Comparison of ENCODE assay signal across 8 mouse cellular contexts in the genomic region with DNA sequence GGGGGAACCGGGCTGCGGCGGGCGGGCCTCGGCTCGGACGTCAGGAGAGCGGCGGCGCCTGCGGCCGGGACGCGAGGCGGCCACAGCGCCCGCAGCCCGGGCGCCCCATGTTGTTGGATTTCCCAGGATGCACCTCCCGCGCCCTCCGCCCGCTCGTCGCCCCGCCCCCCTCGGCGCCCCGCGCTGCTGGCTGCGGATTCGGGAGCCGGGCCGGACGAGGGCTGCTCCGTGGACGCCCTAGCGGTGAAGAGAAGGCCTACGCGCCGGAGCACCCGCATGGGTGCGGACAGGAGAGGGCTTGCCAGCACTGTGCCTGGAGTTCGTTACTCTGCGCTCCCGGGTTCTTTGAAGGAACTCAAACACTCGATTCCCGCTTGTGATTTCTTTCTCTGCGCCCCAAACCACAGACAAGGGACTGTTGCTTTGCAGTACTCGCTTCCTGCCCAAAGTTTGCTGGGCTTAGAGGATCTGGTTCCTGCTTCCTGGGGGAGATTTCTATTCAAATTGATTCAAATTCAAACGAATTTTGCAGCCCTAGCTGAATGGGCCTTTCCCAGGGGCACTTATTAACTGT. TPM values are rescaled to one million over a fixed set of nuclear protein-coding genes. Genes with fewer than 3 reads are reported as not detected.
A peak's percentile ranks its signal among the peaks of the same experiment; 100 is the strongest.
DNase-seq lines count a peak whose midpoint lies in the region; ATAC-seq and TF ChIP-seq lines count a peak whose summit lies in the region.

No protein-coding gene starts in this region.

- H3K9me3 ChIP-seq in hindbrain, postnatal 0 days (ENCODE audit: low read length): no peaks in the 10 kb centered on the region

- no peaks in the 10 kb centered on the region for H3K36me3 ChIP-seq in hindbrain, postnatal 0 days (ENCODE audit: insufficient read depth, low read length)

- H3K4me1 ChIP-seq in hindbrain, postnatal 0 days (ENCODE audit: insufficient read depth, low read length): peaks cover 6% of the 10 kb centered on the region

- H3K9ac ChIP-seq in hindbrain, postnatal 0 days (replicated peaks; ENCODE audit: low read length): peak overlapping the region; percentile 83

- peak; percentile 71 for ATAC-seq in activated CD4-positive, CD25-positive, alpha-beta regulatory T cell, adult 4 months
- peak; percentile 86 for ATAC-seq in common myeloid progenitor, adult 5-6 weeks (replicated peaks; ENCODE audit: low read depth, poor library complexity, severe bottlenecking)
- ATAC-seq in hindbrain, postnatal 0 days: peak; percentile 96

- peak; percentile 97 for DNase-seq in gastrocnemius, adult 2 months
- DNase-seq in hindbrain, postnatal 0 days (ENCODE audit: low spot score): peak; percentile 94
- peak; percentile 85 to 89 for DNase-seq in left cerebral cortex, adult 18-20 months (ENCODE audit: low spot score in 2 of 2)
- peak; percentile 94 to 96 for DNase-seq in lung, postnatal 4 days
- DNase-seq in retina, postnatal 1 day: peak; percentile 97
- peak; percentile 92 for DNase-seq in thymus, postnatal 4 days

- H3K4me2 ChIP-seq in hindbrain, postnatal 0 days (ENCODE audit: low read depth, low read length): peak overlapping the region; percentile 92

- TF ChIP-seq CTCF in gastrocnemius, adult 2 months (IDR thresholded peaks at IDR 0.05): peak; percentile 80
- peak; percentile 72 for TF ChIP-seq CTCF in hindbrain, postnatal 0 days (IDR thresholded peaks at IDR 0.05; ENCODE audit: low read depth)

- H3K27ac ChIP-seq in gastrocnemius, adult 2 months: peak overlapping the region; percentile 95
- H3K27ac ChIP-seq in hindbrain, postnatal 0 days: peak overlapping the region; percentile 88

- intact Hi-C loops in gastrocnemius, adult 2 months (cut with DNase I): no loop called here

- WGBS in hindbrain, postnatal 0 days: 3% methylated on average over 35 of the region's 51 CpGs

- H3K27me3 ChIP-seq in hindbrain, postnatal 0 days (ENCODE audit: insufficient read depth, low read length): no peaks in the 10 kb centered on the region

- peak overlapping the region; percentile 91 for H3K4me3 ChIP-seq in gastrocnemius, adult 2 months
- H3K4me3 ChIP-seq in hindbrain, postnatal 0 days (ENCODE audit: low read length): peak overlapping the region; percentile 62

RNA-seq across cellular contexts. Expression of gene Qser1, which starts 0.4 kb away (rescaled TPM):
- polyA plus RNA-seq in activated CD4-positive, CD25-positive, alpha-beta regulatory T cell, adult 4 months (2017; shearing (Covaris generic)): 1 to 10 TPM in 1 of 2 experiments, under 1 TPM in 1; 0.93 to 1.2 TPM
- total RNA-seq in common myeloid progenitor, adult 5-6 weeks (2017): 17.4 and 29.6 TPM in 2 replicates
- 10 to 100 TPM; 53.4 to 64.6 TPM for total RNA-seq in gastrocnemius, adult 2 months (2021)
- 12.2 and 14.1 TPM in 2 replicates for total RNA-seq in hindbrain, postnatal 0 days (2014; rRNA removed)
- polyA plus RNA-seq in hindbrain, postnatal 0 days (2015; fragmentation: Nextera tagmentation; extraction: Ambion mirVana): 4.1 and 4.3 TPM in 2 replicates
- total RNA-seq in left cerebral cortex, adult 18-20 months (2021): 1 to 10 TPM; 9.0 to 9.5 TPM

RNA-seq across cellular contexts. Expression of gene Prrg4, which starts 32.7 kb away (rescaled TPM):
- polyA plus RNA-seq in activated CD4-positive, CD25-positive, alpha-beta regulatory T cell, adult 4 months (2017; shearing (Covaris generic)): 1 to 10 TPM; 1.2 to 1.4 TPM
- total RNA-seq in common myeloid progenitor, adult 5-6 weeks (2017): 10.7 and 14.1 TPM in 2 replicates
- under 1 TPM; 0.20 to 0.23 TPM for total RNA-seq in gastrocnemius, adult 2 months (2021)
- total RNA-seq in hindbrain, postnatal 0 days (2014; rRNA removed): 2.2 and 3.8 TPM in 2 replicates
- 1.4 and 1.6 TPM in 2 replicates for polyA plus RNA-seq in hindbrain, postnatal 0 days (2015; fragmentation: Nextera tagmentation; extraction: Ambion mirVana)
- under 1 TPM; 0.56 to 0.68 TPM for total RNA-seq in left cerebral cortex, adult 18-20 months (2021)

RNA-seq across cellular contexts. Expression of gene Ccdc73, which starts 50.7 kb away (rescaled TPM):
- 1 to 10 TPM; 3.3 to 5.2 TPM for polyA plus RNA-seq in activated CD4-positive, CD25-positive, alpha-beta regulatory T cell, adult 4 months (2017; shearing (Covaris generic))
- total RNA-seq in common myeloid progenitor, adult 5-6 weeks (2017): 5.8 and 7.3 TPM in 2 replicates
- 1 to 10 TPM; 3.5 to 3.7 TPM for total RNA-seq in gastrocnemius, adult 2 months (2021)
- total RNA-seq in hindbrain, postnatal 0 days (2014; rRNA removed): 15.2 TPM in 1 of 2 replicates, not detected in the other
- polyA plus RNA-seq in hindbrain, postnatal 0 days (2015; fragmentation: Nextera tagmentation; extraction: Ambion mirVana): 3.7 and 5.2 TPM in 2 replicates
- 1 to 10 TPM; 1.4 to 1.5 TPM for total RNA-seq in left cerebral cortex, adult 18-20 months (2021)

Comparison
In these comparisons a context has a peak if more than half of its experiments do, and no peak if none do; other contexts are left out.
1. Peak in every context shown above with its lines: DNase-seq, ATAC-seq, H3K4me3 ChIP-seq and H3K27ac ChIP-seq.